Mouse (Mus musculus) myocyte (in vitro differentiated cells): ENCODE measurements around the gene Fndc11. TPM values are rescaled to one million over a fixed set of nuclear protein-coding genes. Genes with fewer than 3 reads are reported as not detected.

Source experiments
- H3K27me3 ChIP-seq: one replicate; pipeline ENCODE4 v1.6.1; 2011; ENCODE audit not compliant: control insufficient read depth, insufficient read depth, insufficient read length
- H3K36me3 ChIP-seq: one replicate; pipeline ENCODE4 v1.6.1; 2011; ENCODE audit not compliant: control insufficient read depth, insufficient read depth
- H3K4me2 ChIP-seq: one replicate; pipeline ENCODE4 v1.6.1; 2011; ENCODE audit warnings: low read depth, control low read depth
- H3K4me3 ChIP-seq: one replicate; pipeline ENCODE4 v1.5.1; 2011; ENCODE audit warnings: mild to moderate bottlenecking, control low read depth, moderate library complexity
- H3K79me2 ChIP-seq: one replicate; pipeline ENCODE4 v1.6.1; 2011; ENCODE audit not compliant: control insufficient read depth, insufficient read depth
- H3ac ChIP-seq: one replicate; pipeline ENCODE4 v1.6.1; 2011; ENCODE audit not compliant: control insufficient read depth, insufficient read length
- CEBPB ChIP-seq: IDR thresholded peaks from 2 replicates; pipeline ENCODE4 v1.6.1; 2011; ENCODE audit warnings: mild to moderate bottlenecking, moderate library complexity; ENCODE audit not compliant: poor library complexity, insufficient read depth, severe bottlenecking
- E2F4 ChIP-seq: IDR thresholded peaks from one replicate; pipeline ENCODE4 v1.6.1; 2011; ENCODE audit warnings: mild to moderate bottlenecking, control low read depth, moderate library complexity; ENCODE audit not compliant: insufficient read depth
- MAX ChIP-seq: IDR thresholded peaks from one replicate; pipeline ENCODE4 v1.6.1; 2011; ENCODE audit warnings: low read depth, mild to moderate bottlenecking, control low read depth
- MYOD1 ChIP-seq, 3 experiments: IDR thresholded peaks; one replicate each; pipeline ENCODE4 v1.6.1; 2011; ENCODE audit warnings: control low read depth in 2 of 3, low read depth in 2 of 3, mild to moderate bottlenecking in 2 of 3, moderate library complexity in 1 of 3; ENCODE audit not compliant: insufficient read length in 2 of 3, control insufficient read depth in 1 of 3
- MYOG ChIP-seq, 3 experiments: IDR thresholded peaks; one replicate each; pipeline ENCODE4 v1.6.1; 2011; ENCODE audit warnings: control low read depth in 2 of 3, low read depth in 2 of 3, mild to moderate bottlenecking in 2 of 3; ENCODE audit not compliant: insufficient read length in 2 of 3, control insufficient read depth in 1 of 3, insufficient read depth in 1 of 3
- POLR2A ChIP-seq: IDR thresholded peaks from one replicate; pipeline ENCODE4 v1.6.1; 2011; ENCODE audit warnings: low read depth, mild to moderate bottlenecking, control low read depth, moderate library complexity; ENCODE audit not compliant: insufficient read length
- POLR2AphosphoS2 ChIP-seq: IDR thresholded peaks from one replicate; pipeline ENCODE4 v1.6.1; 2011; ENCODE audit warnings: low read depth, control low read depth; ENCODE audit not compliant: insufficient read length
- REST ChIP-seq: IDR thresholded peaks from one replicate; pipeline ENCODE4 v1.6.1; 2011; ENCODE audit warnings: mild to moderate bottlenecking, control low read depth, moderate library complexity; ENCODE audit not compliant: insufficient read depth, insufficient read length
- SRF ChIP-seq: IDR thresholded peaks from one replicate; pipeline ENCODE4 v1.6.1; 2011; ENCODE audit warnings: low read depth; ENCODE audit not compliant: control insufficient read depth, insufficient read length
- TCF12 ChIP-seq: IDR thresholded peaks from one replicate; pipeline ENCODE4 v1.6.1; 2011; ENCODE audit warnings: mild to moderate bottlenecking, control low read depth; ENCODE audit not compliant: poor library complexity, insufficient read depth, severe bottlenecking
- TCF3 ChIP-seq: IDR thresholded peaks from one replicate; pipeline ENCODE4 v1.6.1; 2011; ENCODE audit warnings: low read depth, control low read depth; ENCODE audit not compliant: insufficient read length
- USF1 ChIP-seq: IDR thresholded peaks from one replicate; pipeline ENCODE4 v1.6.1; 2011; ENCODE audit warnings: low read depth, mild to moderate bottlenecking, control low read depth, moderate library complexity
- polyA plus RNA-seq: library from polyadenylated mRNA; unstranded; fragments of >200 nt; fragmentation: generic; extraction: Trizol; gene quantifications from one replicate; pipeline ENCODE4 v1.2.1, GENCODE M21; 2012; ENCODE audit warnings: missing spikeins

The Fndc11 gene
- not detected for polyA plus RNA-seq

DNA sequence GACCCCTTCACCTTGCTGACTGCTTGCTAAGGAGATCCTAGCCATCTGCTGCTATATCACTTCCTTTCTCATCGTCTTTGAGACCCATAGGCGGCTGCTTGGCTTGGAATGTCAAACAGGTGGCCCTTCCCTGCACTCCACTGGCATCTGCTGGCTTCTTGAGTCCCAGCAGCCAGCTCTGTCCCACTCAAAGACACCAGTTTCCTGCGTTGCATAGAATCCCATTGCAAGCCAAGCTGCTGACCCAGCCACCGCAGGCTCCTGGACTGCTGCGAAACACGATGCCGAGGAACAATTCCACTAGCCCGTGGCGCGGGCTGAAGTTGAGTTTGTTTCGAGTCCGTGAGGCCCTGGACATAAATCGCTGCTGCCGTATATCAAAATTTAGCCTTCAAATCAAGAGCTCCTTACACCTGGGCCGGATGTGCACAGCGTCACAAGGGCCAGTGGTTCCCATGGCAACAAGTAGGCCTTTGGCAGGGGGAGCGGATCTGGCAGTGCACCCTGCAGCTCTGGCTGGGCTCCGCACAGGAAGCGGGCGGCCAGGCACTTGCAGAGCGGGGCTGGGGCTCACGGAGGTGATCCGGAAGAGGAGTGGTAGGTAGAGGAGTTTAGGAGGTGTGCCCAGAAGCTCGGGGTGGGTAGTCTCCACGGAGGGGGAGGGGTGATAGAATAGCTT is at the start of gene Fndc11:
Fndc11 (plus strand) TSS at position 476 of the 679 bp plus-strand sequence.
- Histone ChIP-seq H3K27me3 (peaks cover 17% of the 10 kb centered on the region), H3ac (no peak within 1 kb of the TSS), H3K4me3 (no peak within 1 kb of the TSS), H3K79me2 (no peaks in the 10 kb centered on the region), H3K36me3 (no peaks in the 10 kb centered on the region), H3K4me2 (no peak within 1 kb of the TSS)
- TF ChIP-seq TCF12 (no peak), MAX (no peak), REST (no peak), MYOD1 (IDR thresholded peaks at IDR 0.05; ENCODE audit: control insufficient read depth in 1 of 3, insufficient read length in 2 of 3, low read depth in 2 of 3) (no peak), USF1 (no peak), TCF3 (no peak), E2F4 (no peak), CEBPB (no peak), POLR2AphosphoS2 (no peak), POLR2A (no peak), SRF (no peak), MYOG (IDR thresholded peaks at IDR 0.05; ENCODE audit: control insufficient read depth in 1 of 3, insufficient read depth in 1 of 3, insufficient read length in 2 of 3, low read depth in 2 of 3) (no peak)

DNA sequence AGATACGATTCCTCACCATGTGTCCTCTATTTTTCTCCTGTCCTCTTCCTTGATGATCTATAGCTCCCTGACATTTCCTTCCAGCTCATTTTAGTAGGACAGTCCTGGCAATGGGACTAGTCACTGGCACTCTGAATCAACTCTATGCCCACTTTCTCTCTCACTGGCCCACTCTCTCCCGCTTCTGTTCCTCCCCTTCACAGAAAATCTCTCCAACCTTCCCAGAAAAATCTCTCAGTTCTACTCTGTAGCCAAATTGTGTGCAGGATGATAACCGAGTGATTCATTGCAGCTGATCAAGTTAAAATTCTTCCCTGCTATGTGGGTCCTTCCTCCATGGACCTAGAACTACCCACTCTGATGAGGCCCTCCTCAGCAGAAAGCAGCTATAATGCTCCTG is 45.2 kb upstream of the Fndc11 start:
- TF ChIP-seq REST (no peak), E2F4 (no peak), USF1 (no peak), SRF (no peak), CEBPB (no peak), MYOG (IDR thresholded peaks at IDR 0.05; ENCODE audit: control insufficient read depth in 1 of 3, insufficient read depth in 1 of 3, insufficient read length in 2 of 3, low read depth in 2 of 3) (no peak), TCF12 (no peak), POLR2A (no peak), POLR2AphosphoS2 (no peak), MYOD1 (IDR thresholded peaks at IDR 0.05; ENCODE audit: control insufficient read depth in 1 of 3, insufficient read length in 2 of 3, low read depth in 2 of 3) (no peak), MAX (no peak), TCF3 (no peak)
- no peaks in the 10 kb centered on the region for H3K79me2 ChIP-seq
- no peak overlapping the region for H3K4me2 ChIP-seq
- peaks cover 6% of the 10 kb centered on the region for H3K27me3 ChIP-seq
- no peak overlapping the region for H3K4me3 ChIP-seq
- H3K36me3 ChIP-seq = no peaks in the 10 kb centered on the region
- H3ac ChIP-seq = no peak overlapping the region

DNA sequence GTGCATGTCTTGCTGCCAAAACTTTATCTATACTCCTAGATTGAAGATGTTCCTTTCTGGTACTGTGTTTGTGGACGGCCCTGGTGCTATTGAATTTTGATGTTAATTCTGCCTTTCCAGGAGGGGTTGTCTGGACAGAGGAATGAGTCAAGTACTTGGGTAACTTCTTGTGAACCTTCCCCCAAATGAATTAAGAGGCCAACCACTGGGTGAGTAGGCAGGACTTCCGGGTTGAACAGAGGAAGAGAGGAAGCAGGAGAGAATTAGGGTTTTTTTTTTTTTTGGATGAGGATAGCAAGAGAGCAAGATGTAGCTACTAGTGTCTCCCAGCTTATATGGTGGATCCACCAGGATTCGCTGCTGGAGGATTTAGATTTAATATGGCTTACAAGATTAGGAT is 41.8 kb upstream of the Fndc11 start:
- Histone ChIP-seq H3ac (no peak overlapping the region), H3K4me3 (no peak overlapping the region), H3K36me3 (no peaks in the 10 kb centered on the region), H3K27me3 (peaks cover 12% of the 10 kb centered on the region), H3K79me2 (no peaks in the 10 kb centered on the region), H3K4me2 (no peak overlapping the region)
- TF ChIP-seq POLR2AphosphoS2 (no peak), TCF3 (no peak), MYOG (IDR thresholded peaks at IDR 0.05; ENCODE audit: control insufficient read depth in 1 of 3, insufficient read depth in 1 of 3, insufficient read length in 2 of 3, low read depth in 2 of 3) (no peak), POLR2A (no peak), SRF (no peak), MYOD1 (IDR thresholded peaks at IDR 0.05; ENCODE audit: control insufficient read depth in 1 of 3, insufficient read length in 2 of 3, low read depth in 2 of 3) (no peak), CEBPB (no peak), USF1 (no peak), MAX (no peak), REST (no peak), TCF12 (no peak), E2F4 (no peak)

DNA sequence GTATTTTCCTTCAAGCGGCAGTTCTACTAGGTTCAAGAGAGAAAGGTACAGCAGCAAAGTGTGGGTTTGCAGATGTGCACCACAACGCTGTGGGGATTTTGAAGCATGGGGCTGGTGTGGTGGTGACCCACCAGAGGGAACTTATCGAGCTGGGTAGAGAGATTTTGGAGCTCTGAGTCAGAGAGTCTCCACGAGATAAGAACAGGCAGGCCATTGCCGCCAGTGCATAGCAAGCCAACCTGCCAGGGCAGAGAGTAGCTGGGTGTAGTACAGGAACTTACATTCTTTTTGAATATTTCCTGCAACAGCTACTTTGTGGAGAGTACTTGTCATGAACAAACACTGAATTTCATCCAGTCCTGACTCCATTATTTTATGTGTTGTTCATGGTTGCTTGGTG is 41.3 kb upstream of the Fndc11 start:
- Histone ChIP-seq H3ac (no peak overlapping the region), H3K36me3 (no peaks in the 10 kb centered on the region), H3K27me3 (peaks cover 12% of the 10 kb centered on the region), H3K4me3 (no peak overlapping the region), H3K79me2 (no peaks in the 10 kb centered on the region), H3K4me2 (no peak overlapping the region)
- TF ChIP-seq REST (no peak), SRF (no peak), MYOD1 (IDR thresholded peaks at IDR 0.05; ENCODE audit: control insufficient read depth in 1 of 3, insufficient read length in 2 of 3, low read depth in 2 of 3) (no peak), TCF3 (no peak), CEBPB (no peak), POLR2A (no peak), MAX (no peak), MYOG (IDR thresholded peaks at IDR 0.05; ENCODE audit: control insufficient read depth in 1 of 3, insufficient read depth in 1 of 3, insufficient read length in 2 of 3, low read depth in 2 of 3) (no peak)
